Mouse (Mus musculus): ENCODE results near the gene Mymk.

GRCm38 (mm10) chr2:27037008-27037407 lies 35.0 kb downstream of the Mymk start:
- TF ChIP-seq CTCF (IDR thresholded peaks at IDR 0.05; ENCODE audit: low read depth) (no peak), EP300 (IDR thresholded peaks at IDR 0.05; ENCODE audit: low read depth) (no peak)
